Comparison of ENCODE assay signal across 22 mouse cellular contexts in the genomic region with DNA sequence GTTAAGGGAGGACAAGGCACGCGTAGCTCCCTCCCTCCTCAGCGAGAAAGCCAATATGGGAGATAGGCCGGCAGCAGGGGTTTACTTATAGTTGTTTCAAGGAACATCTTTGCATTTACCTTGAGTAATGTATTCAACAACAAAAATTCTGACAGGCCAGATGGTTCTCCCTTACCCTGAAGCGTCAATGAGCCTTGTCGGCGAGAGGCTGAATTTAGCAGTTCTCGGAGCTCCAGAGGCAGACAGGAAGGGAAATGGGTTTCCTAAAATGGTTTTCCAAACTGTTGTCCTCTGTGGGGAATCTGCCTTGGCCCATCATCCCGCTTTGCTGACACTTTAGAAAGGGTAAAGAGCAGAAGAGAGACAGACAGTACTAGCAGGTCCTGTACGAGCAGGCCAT. TPM values are rescaled to one million over a fixed set of nuclear protein-coding genes. Genes with fewer than 3 reads are reported as not detected.
"Had no signal": no experiment of that assay in that cellular context is flagged by ENCODE, and none has a peak within 500 bp of the region (broad histone marks: within the 10 kb centered on the region; RNA-seq: fewer than 3 reads in every experiment).

No protein-coding gene starts in this region.

- H3K4me1 ChIP-seq: limb, embryonic 12.5 days; stomach, embryonic 15.5 days had no signal

- DNase-seq: kidney, adult 8-10 months; kidney, postnatal 10 days; kidney, postnatal 36 days; layer of hippocampus, postnatal 36 days; liver, postnatal 0 days; lung, embryonic 14.5 days; right cerebral cortex, postnatal 25 days; spleen, adult 18-20 months; thymus, adult 18-20 months; thymus, postnatal 36 days had no signal

- H3K27ac ChIP-seq: kidney, embryonic 15.5 days; limb, embryonic 12.5 days; limb, embryonic 15.5 days; liver, embryonic 14.5 days; macrophage; midbrain, embryonic 12.5 days; midbrain, embryonic 15.5 days; neural tube, embryonic 12.5 days; neural tube, embryonic 15.5 days; stomach, embryonic 15.5 days had no signal

- H3K4me3 ChIP-seq: kidney, embryonic 15.5 days; limb, embryonic 12.5 days; limb, embryonic 15.5 days; midbrain, embryonic 12.5 days; midbrain, embryonic 15.5 days; neural tube, embryonic 12.5 days; neural tube, embryonic 15.5 days; stomach, embryonic 15.5 days had no signal

- H3K27me3 ChIP-seq: kidney, embryonic 15.5 days; limb, embryonic 12.5 days; limb, embryonic 15.5 days; midbrain, embryonic 12.5 days; midbrain, embryonic 15.5 days; neural tube, embryonic 12.5 days; neural tube, embryonic 15.5 days; stomach, embryonic 15.5 days had no signal

- H3K9me3 ChIP-seq: kidney, embryonic 15.5 days; limb, embryonic 12.5 days; limb, embryonic 15.5 days; midbrain, embryonic 12.5 days; midbrain, embryonic 15.5 days; neural tube, embryonic 12.5 days; neural tube, embryonic 15.5 days; stomach, embryonic 15.5 days had no signal

- H3K4me2 ChIP-seq: kidney, embryonic 15.5 days; limb, embryonic 12.5 days; limb, embryonic 15.5 days; liver, embryonic 11.5 days; lung, embryonic 14.5 days; midbrain, embryonic 12.5 days; midbrain, embryonic 15.5 days; neural tube, embryonic 12.5 days; neural tube, embryonic 15.5 days; stomach, embryonic 15.5 days had no signal

- ATAC-seq: liver, postnatal 0 days; lung, postnatal 0 days; midbrain, embryonic 15.5 days had no signal

- H3K9ac ChIP-seq: kidney, embryonic 15.5 days; limb, embryonic 12.5 days; limb, embryonic 15.5 days; liver, embryonic 14.5 days; liver, postnatal 0 days; lung, embryonic 14.5 days; midbrain, embryonic 12.5 days; midbrain, embryonic 15.5 days; neural tube, embryonic 12.5 days; neural tube, embryonic 15.5 days; stomach, embryonic 15.5 days had no signal

RNA-seq across cellular contexts. Expression of gene Hrk, which starts 57.8 kb away (rescaled TPM):
- polyA plus RNA-seq: liver, postnatal 0 days; lung, embryonic 14.5 days; macrophage had no signal
